Mouse (Mus musculus) CH12.LX (cell line): ENCODE measurements around the gene Ddx11. TPM values are rescaled to one million over a fixed set of nuclear protein-coding genes. Genes with fewer than 3 reads are reported as not detected.

ENCODE experiments used
- DNase-seq: peaks from one replicate; pipeline ENCODE4 v3.0.0-alpha.2; 2013; ENCODE audit errors: extremely low read depth
- H3K27ac ChIP-seq: 2 replicates; pipeline ENCODE4 v1.5.1; 2012; ENCODE audit warnings: low read depth, mild to moderate bottlenecking, control low read depth, moderate library complexity; ENCODE audit not compliant: insufficient read depth
- H3K27me3 ChIP-seq: replicated peaks from 2 replicates; pipeline ENCODE3; 2012; ENCODE audit warnings: inconsistent platforms
- H3K36me3 ChIP-seq, 2 experiments: replicated peaks in 1 of 2; 2 replicates each; pipeline versions ENCODE3 to v1.6.1; 2012; ENCODE audit warnings: inconsistent platforms in 1 of 2, low read length in 1 of 2, mild to moderate bottlenecking in 1 of 2, mixed read lengths in 1 of 2, moderate library complexity in 1 of 2; ENCODE audit not compliant: control insufficient read depth in 1 of 2, insufficient read depth in 1 of 2
- H3K4me1 ChIP-seq, 2 experiments: 2 replicates each; pipeline ENCODE4 v1.6.1; 2012; ENCODE audit warnings: inconsistent platforms in 1 of 2, moderate library complexity in 1 of 2; ENCODE audit not compliant: insufficient read depth in 2 of 2, control insufficient read depth in 1 of 2
- H3K4me2 ChIP-seq: 2 replicates; pipeline ENCODE4 v1.6.1; 2012; ENCODE audit warnings: low read depth, mild to moderate bottlenecking, control low read depth; ENCODE audit not compliant: poor library complexity, insufficient read depth, severe bottlenecking
- H3K4me3 ChIP-seq, 3 experiments: fragments of 150-350 bp in 1 of 3; sonication (generic) in 1 of 3; replicated peaks in 1 of 3; 2 replicates each; pipeline versions ENCODE3 to v1.5.1; 2011 to 2012; ENCODE audit warnings: low read depth in 2 of 3, low read length in 2 of 3, mild to moderate bottlenecking in 2 of 3, moderate library complexity in 2 of 3, control low read depth in 1 of 3, improper control_type of control experiment in 1 of 3, inconsistent platforms in 1 of 3, mixed read lengths in 1 of 3; ENCODE audit not compliant: poor library complexity in 1 of 3
- H3K79me2 ChIP-seq: replicated peaks from 2 replicates; pipeline ENCODE4 v1.6.1; 2012; ENCODE audit warnings: mild to moderate bottlenecking, moderate library complexity; ENCODE audit not compliant: control insufficient read depth, poor library complexity, insufficient read depth, severe bottlenecking; ENCODE audit errors: extremely low read depth
- H3K9ac ChIP-seq: 2 replicates; pipeline ENCODE4 v1.6.1; 2012; ENCODE audit warnings: low read depth, mild to moderate bottlenecking, control low read depth, moderate library complexity; ENCODE audit not compliant: insufficient read depth
- H3K9me3 ChIP-seq: replicated peaks from 2 replicates; pipeline ENCODE3; 2012; ENCODE audit warnings: low read length, inconsistent platforms, mixed read lengths
- BHLHE40 ChIP-seq: IDR thresholded peaks from 2 replicates; pipeline ENCODE4 v1.6.1; 2011; ENCODE audit warnings: mild to moderate bottlenecking, low read depth, low read length, improper control_type of control experiment
- CTCF ChIP-seq, 2 experiments: IDR thresholded peaks in 1 of 2; conservative IDR thresholded peaks in 1 of 2; 2 replicates each; pipeline ENCODE4 v1.5.1; 2011 to 2012; ENCODE audit warnings: low read depth in 2 of 2, low read length in 2 of 2, improper control_type of control experiment in 1 of 2, inconsistent platforms in 1 of 2, mild to moderate bottlenecking in 1 of 2, moderate library complexity in 1 of 2
- ELF1 ChIP-seq: IDR thresholded peaks from 2 replicates; pipeline ENCODE4 v1.6.1; 2014; ENCODE audit warnings: low read depth, mild to moderate bottlenecking, inconsistent platforms, low read length, improper control_type of control experiment
- ETS1 ChIP-seq: conservative IDR thresholded peaks from 2 replicates; pipeline ENCODE4 v1.6.1; 2012; ENCODE audit warnings: low read depth, mild to moderate bottlenecking, inconsistent platforms, low read length, improper control_type of control experiment, moderate library complexity
- JUND ChIP-seq: conservative IDR thresholded peaks from 2 replicates; pipeline ENCODE4 v1.6.1; 2011; ENCODE audit warnings: low read depth, low read length, improper control_type of control experiment
- MAFK ChIP-seq: IDR thresholded peaks from 2 replicates; pipeline ENCODE4 v1.6.1; 2011; ENCODE audit warnings: low read length, improper control_type of control experiment; ENCODE audit not compliant: insufficient replicate concordance
- MAX ChIP-seq: IDR thresholded peaks from 2 replicates; pipeline ENCODE4 v1.6.1; 2011; ENCODE audit warnings: low read length, improper control_type of control experiment
- MAZ ChIP-seq: IDR thresholded peaks from 2 replicates; pipeline ENCODE4 v1.6.1; 2012; ENCODE audit warnings: low read depth, mild to moderate bottlenecking, inconsistent platforms, low read length, improper control_type of control experiment, moderate library complexity
- MEF2A ChIP-seq: IDR thresholded peaks from 2 replicates; pipeline ENCODE4 v1.6.1; 2014; ENCODE audit warnings: low read depth, mild to moderate bottlenecking, inconsistent platforms, low read length, improper control_type of control experiment, borderline replicate concordance
- MXI1 ChIP-seq: IDR thresholded peaks from 2 replicates; pipeline ENCODE4 v1.6.1; 2011; ENCODE audit warnings: mild to moderate bottlenecking, low read depth, low read length, improper control_type of control experiment
- MYC ChIP-seq: IDR thresholded peaks from 2 replicates; pipeline ENCODE4 v1.6.1; 2011; ENCODE audit warnings: low read depth, mild to moderate bottlenecking, improper control_type of control experiment, low read length
- NELFE ChIP-seq: IDR thresholded peaks from 2 replicates; pipeline ENCODE4 v1.6.1; 2011; ENCODE audit warnings: low read depth, low read length, improper control_type of control experiment
- POLR2A ChIP-seq: IDR thresholded peaks from 2 replicates; pipeline ENCODE4 v1.6.1; 2011; ENCODE audit warnings: low read depth, mild to moderate bottlenecking, improper control_type of control experiment, low read length
- RCOR1 ChIP-seq: conservative IDR thresholded peaks from 2 replicates; pipeline ENCODE4 v1.6.1; 2012; ENCODE audit warnings: low read depth, mild to moderate bottlenecking, inconsistent platforms, low read length, improper control_type of control experiment
- UBTF ChIP-seq: IDR thresholded peaks from 2 replicates; pipeline ENCODE4 v1.6.1; 2012; ENCODE audit warnings: low read depth, mild to moderate bottlenecking, inconsistent platforms, low read length, improper control_type of control experiment, moderate library complexity
- USF1 ChIP-seq: IDR thresholded peaks from 2 replicates; pipeline ENCODE4 v1.6.1; 2014; ENCODE audit warnings: low read depth, mild to moderate bottlenecking, inconsistent platforms, low read length, improper control_type of control experiment
- USF2 ChIP-seq: conservative IDR thresholded peaks from 2 replicates; pipeline ENCODE4 v1.6.1; 2011; ENCODE audit warnings: low read depth, low read length, improper control_type of control experiment
- dilution Hi-C: fragments of 300-500 bp; cut with MboI; formaldehyde crosslinking; loops from 2 replicates; pipeline ENCODE4 v1.14.3; 2020; ENCODE audit warnings: low sequenced_read_pairs; ENCODE audit not compliant: extremely low pct_unique_long_range_greater_than_20kb, extremely low pct_ligation_motif_present
- in situ Hi-C: fragments of 300-500 bp; cut with MboI; formaldehyde crosslinking; loops from 3 replicates; pipeline ENCODE4 v1.14.3; 2019; ENCODE audit warnings: low sequenced_read_pairs, low pct_ligation_motif_present, low pct_unique_long_range_greater_than_20kb, mixed read lengths
- polyA plus RNA-seq: library from polyadenylated mRNA; unstranded; fragments of >175 nt; gene quantifications from 2 replicates; pipeline ENCODE4 v1.2.1, GENCODE M21; 2012; ENCODE audit warnings: low read depth; ENCODE audit not compliant: insufficient read length
- total RNA-seq, 2 experiments: library from RNA; depleted of rRNA; stranded (reverse); fragments of 300-350 nt in 1 of 2; fragments of >200 nt in 1 of 2; gene quantifications; 2 replicates each; pipeline ENCODE4 v1.2.3; 2012 to 2014

The Ddx11 gene
- total and polyA plus RNA-seq, 3 experiments = 11.8 to 21.5 (median 17.8) TPM

- peak within 1 kb of the TSS; percentile 72 to 97 (median 80) for H3K4me3 ChIP-seq
- in situ Hi-C loops = no loop called here
- H3K27me3 ChIP-seq = peaks cover 5% of the 10 kb centered on the region
- H3K27ac ChIP-seq = peak within 1 kb of the TSS; percentile 88
- TF ChIP-seq UBTF (0 out of 2 replicates have a peak, but pooled peaks have one; percentile 40), CTCF (conservative IDR thresholded peaks at IDR 0.05 in 1 of 2, IDR thresholded peaks at IDR 0.05 in 1 of 2; ENCODE audit: low read depth in 2 of 2, low read length in 2 of 2) (no peak), USF1 (peak; percentile 95), MEF2A (no peak), ELF1 (no peak), POLR2A (peak; percentile 53; the same call in 1 of the 2 replicates), MAX (peak; percentile 92), BHLHE40 (peak; percentile 99), JUND (no peak), MAZ (0 out of 2 replicates have a peak, but pooled peaks have one; percentile 25), USF2 (peak; percentile 96), MXI1 (peak; percentile 64; the same call in 1 of the 2 replicates)
- H3K4me2 ChIP-seq = peak within 1 kb of the TSS; percentile 97
- peaks cover 9 to 47% of the 10 kb centered on the region in 2 experiments for H3K36me3 ChIP-seq
- dilution Hi-C loops = no loop called here
- peaks cover 0 to 7% of the 10 kb centered on the region in 2 experiments; a peak in 2 of 4 replicates for H3K4me1 ChIP-seq
- peak; percentile 51 for DNase-seq
- peaks cover 4% of the 10 kb centered on the region for H3K9me3 ChIP-seq
- peaks cover 24% of the 10 kb centered on the region for H3K79me2 ChIP-seq
- peak within 1 kb of the TSS; percentile 66 for H3K9ac ChIP-seq
Observed at GRCm38 (mm10) chr17:66076934-66077333, 46.4 kb upstream of the Ddx11 start, which contains the start of gene Ankrd12. Gene Ankrd12 (minus strand): TSS chr17:66077089.

GRCm38 (mm10) chr17:66077437-66077850 lies 45.9 kb upstream of the Ddx11 start:
- Histone ChIP-seq H3K9ac (peak overlapping the region; percentile 37), H3K36me3 (peaks cover 9 to 47% of the 10 kb centered on the region in 2 experiments), H3K9me3 (peaks cover 4% of the 10 kb centered on the region), H3K79me2 (peaks cover 23% of the 10 kb centered on the region), H3K4me3 (peak overlapping the region in 2 of 3 experiments; percentile 80 to 97), H3K27ac (peak overlapping the region; percentile 12; the same call in 1 of the 2 replicates), H3K27me3 (peaks cover 5% of the 10 kb centered on the region)
- dilution Hi-C loops (no loop called here), in situ Hi-C loops (no loop called here)
- DNase-seq = no peak
- TF ChIP-seq NELFE = 0 out of 2 replicates have a peak, but pooled peaks have one; percentile 31
- TF ChIP-seq MAFK = no peak
- TF ChIP-seq, all 38 proteins: peak for 1
- H3K4me1 ChIP-seq = peaks cover 0 to 7% of the 10 kb centered on the region in 2 experiments; a peak in 2 of 4 replicates
- H3K4me2 ChIP-seq = peak overlapping the region; percentile 57; the same call in 1 of the 2 replicates

- Histone ChIP-seq H3K4me2 (no peak overlapping the region), H3K27ac (no peak overlapping the region), H3K9me3 (no peaks in the 10 kb centered on the region), H3K9ac (no peak overlapping the region), H3K4me3 (no peak overlapping the region), H3K79me2 (no peaks in the 10 kb centered on the region; the same call in 1 of the 2 replicates), H3K36me3 (peaks cover 23 to 61% of the 10 kb centered on the region in 2 experiments), H3K27me3 (no peaks in the 10 kb centered on the region), H3K4me1 (no peaks in the 10 kb centered on the region)
- no peak for TF ChIP-seq RCOR1
- no peak for TF ChIP-seq MYC
- peak in 1 of 2 experiments; percentile 30; a peak in 1 of 4 replicates for TF ChIP-seq CTCF (conservative IDR thresholded peaks at IDR 0.05 in 1 of 2, IDR thresholded peaks at IDR 0.05 in 1 of 2; ENCODE audit: low read depth in 2 of 2, low read length in 2 of 2)
- TF ChIP-seq ETS1 = no peak
- TF ChIP-seq MEF2A = no peak
- no peak for DNase-seq
- dilution Hi-C loops (no loop called here), in situ Hi-C loops (no loop called here)
Observed at GRCm38 (mm10) chr17:66084486-66084885, 38.8 kb upstream of the Ddx11 start.
